Mouse (Mus musculus) kidney, postnatal 0 days (tissue): ENCODE measurements around the gene Gm10134. TPM values are rescaled to one million over a fixed set of nuclear protein-coding genes. Genes with fewer than 3 reads are reported as not detected.

Experiments used
- ATAC-seq: fragments of 200-750 bp; cut with Nextera tagmentation; replicated peaks from 2 replicates; pipeline ENCODE4 v1.8.0; 2017; ENCODE audit warnings: low read depth, moderate number of reproducible peaks, moderate TSS enrichment, moderate library complexity; ENCODE audit not compliant: low FRiP score
- DNase-seq: peaks from one replicate; pipeline ENCODE4 v3.0.0-alpha.2; 2016; ENCODE audit warnings: low spot score
- H3K27ac ChIP-seq: fragments of 300-500 bp; sonication (generic); 2 replicates; pipeline ENCODE4 v1.5.1; 2014; ENCODE audit warnings: mild to moderate bottlenecking
- H3K27me3 ChIP-seq: fragments of 300-500 bp; sonication (generic); 2 replicates; pipeline ENCODE4 v1.6.1; 2014; ENCODE audit warnings: low read length, mixed read lengths; ENCODE audit not compliant: insufficient read depth
- H3K36me3 ChIP-seq: fragments of 300-500 bp; sonication (generic); 2 replicates; pipeline ENCODE4 v1.6.1; 2014; ENCODE audit warnings: low read length, mixed read lengths; ENCODE audit not compliant: insufficient read depth
- H3K4me1 ChIP-seq: fragments of 300-500 bp; sonication (generic); replicated peaks from 2 replicates; pipeline ENCODE4 v1.6.1; 2014; ENCODE audit warnings: antibody characterized with exemption, low read length, mixed read lengths; ENCODE audit not compliant: insufficient read depth
- H3K4me2 ChIP-seq: fragments of 300-500 bp; sonication (generic); 2 replicates; pipeline ENCODE4 v1.6.1; 2014; ENCODE audit warnings: mild to moderate bottlenecking, low read length, moderate library complexity, mixed read lengths
- H3K4me3 ChIP-seq: fragments of 300-500 bp; sonication (generic); replicated peaks from 2 replicates; pipeline ENCODE4 v1.5.1; 2014; ENCODE audit warnings: low read depth, low read length
- H3K9ac ChIP-seq: fragments of 300-500 bp; sonication (generic); 2 replicates; pipeline ENCODE4 v1.6.1; 2014; ENCODE audit warnings: low read depth, low read length
- H3K9me3 ChIP-seq: fragments of 300-500 bp; sonication (generic); replicated peaks from 2 replicates; pipeline ENCODE4 v1.6.1; 2016; ENCODE audit warnings: low read length, inconsistent platforms, mixed read lengths
- CTCF ChIP-seq: IDR thresholded peaks from 2 replicates; pipeline ENCODE4 v1.5.1; 2016; ENCODE audit warnings: antibody characterized with exemption, low read depth, mild to moderate bottlenecking, moderate library complexity
- WGBS: fragments of 180-500 bp; shearing (Covaris S2); extraction: QIAGEN DNeasy Blood & Tissue Kit; methylation state at CpG from one replicate; pipeline ENCODE4 v1.1.7; 2014; 5-methylcytosine and 5-hydroxymethylcytosine counted together
- polyA plus RNA-seq: library from polyadenylated mRNA; unstranded; fragments of >200 nt; fragmentation: Nextera tagmentation; extraction: Ambion mirVana; gene quantifications from 2 replicates; pipeline ENCODE4 v1.2.1, GENCODE M21; 2015

Gm10134 gene
- polyA plus RNA-seq, 1 experiment from 2014 or later: 11.1 TPM

- no peaks in the 10 kb centered on the region for H3K27me3 ChIP-seq
- WGBS: 80% methylated on average over 8 of the region's 8 CpGs
- TF ChIP-seq CTCF: no peak
- ATAC-seq (no peak), DNase-seq (no peak)
- peaks cover 8% of the 10 kb centered on the region; the same call in 1 of the 2 replicates for H3K36me3 ChIP-seq
- no peak overlapping the region for H3K27ac ChIP-seq
- H3K4me2 ChIP-seq: no peak overlapping the region
- H3K9ac ChIP-seq: no peak overlapping the region
- peaks cover 18% of the 10 kb centered on the region for H3K4me1 ChIP-seq
- H3K4me3 ChIP-seq: no peak overlapping the region
- H3K9me3 ChIP-seq: no peaks in the 10 kb centered on the region
These were observed 32.3 kb downstream of the Gm10134 start for GRCm38 (mm10) chr2:28537995-28538816.

GRCm38 (mm10) chr2:28538817-28539128 is 32.9 kb downstream of the Gm10134 start:
- Histone ChIP-seq H3K4me3 (no peak overlapping the region), H3K27me3 (no peaks in the 10 kb centered on the region), H3K9me3 (no peaks in the 10 kb centered on the region), H3K27ac (no peak overlapping the region; the same call in 1 of the 2 replicates), H3K9ac (no peak overlapping the region), H3K36me3 (peaks cover 10% of the 10 kb centered on the region; the same call in 1 of the 2 replicates), H3K4me1 (peaks cover 18% of the 10 kb centered on the region), H3K4me2 (no peak overlapping the region)
- 75% methylated on average over 1 of the region's 1 CpGs for whole genome bisulfite sequencing
- TF ChIP-seq CTCF: no peak
- ATAC-seq (no peak), DNase-seq (no peak)

DNA sequence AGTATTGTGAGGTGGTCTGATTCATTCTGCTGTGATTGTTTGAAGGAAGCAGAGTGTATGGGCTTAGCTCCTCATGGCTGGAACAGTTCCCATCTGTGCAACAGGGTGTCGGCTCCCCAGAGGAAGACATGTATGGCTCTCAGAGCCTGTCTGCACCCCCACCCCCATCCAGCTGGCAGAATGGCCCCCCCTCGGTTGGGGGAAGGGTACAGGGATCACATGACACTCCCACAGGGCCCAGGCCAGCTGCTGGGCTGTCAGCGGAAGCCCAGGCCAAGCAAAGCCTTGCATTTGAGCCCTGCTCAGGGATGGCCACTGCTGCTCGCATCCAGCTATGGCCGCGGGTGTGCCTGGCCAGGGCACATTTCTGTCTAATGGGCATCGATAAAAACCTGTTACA is 33.3 kb downstream of the Gm10134 start:
- Histone ChIP-seq H3K4me2 (no peak overlapping the region), H3K27me3 (no peaks in the 10 kb centered on the region), H3K27ac (no peak overlapping the region; the same call in 1 of the 2 replicates), H3K9me3 (no peaks in the 10 kb centered on the region), H3K4me3 (no peak overlapping the region), H3K36me3 (peaks cover 15% of the 10 kb centered on the region; the same call in 1 of the 2 replicates), H3K9ac (no peak overlapping the region), H3K4me1 (peaks cover 16% of the 10 kb centered on the region)
- 38% methylated on average over 7 of the region's 7 CpGs for WGBS
- ATAC-seq (peak; percentile 36; the same call in 1 of the 2 replicates), DNase-seq (no peak)
- TF ChIP-seq CTCF: no peak

GRCm38 (mm10) chr2:28539949-28540348 is 34.1 kb downstream of the Gm10134 start:
- TF ChIP-seq CTCF: no peak
- Histone ChIP-seq H3K9ac (0 out of 2 replicates have a peak overlapping the region, but pooled peaks have one; percentile 13), H3K27me3 (no peaks in the 10 kb centered on the region), H3K4me2 (no peak overlapping the region), H3K36me3 (peaks cover 22% of the 10 kb centered on the region; the same call in 1 of the 2 replicates), H3K4me3 (no peak overlapping the region), H3K4me1 (peaks cover 13% of the 10 kb centered on the region), H3K27ac (no peak overlapping the region), H3K9me3 (no peaks in the 10 kb centered on the region)
- no peak for DNase-seq
- no peak for ATAC-seq
- 69% methylated on average over 2 of the region's 2 CpGs for WGBS

GRCm38 (mm10) chr2:28540587-28541227 is 34.8 kb downstream of the Gm10134 start:
- no peak overlapping the region for H3K9ac ChIP-seq
- no peak for DNase-seq
- H3K4me2 ChIP-seq: no peak overlapping the region
- H3K9me3 ChIP-seq: no peaks in the 10 kb centered on the region
- no peak overlapping the region for H3K27ac ChIP-seq
- no peak overlapping the region for H3K4me3 ChIP-seq
- no peaks in the 10 kb centered on the region for H3K27me3 ChIP-seq
- TF ChIP-seq CTCF: no peak
- peaks cover 12% of the 10 kb centered on the region for H3K4me1 ChIP-seq
- WGBS: 85% methylated on average over 8 of the region's 8 CpGs
- peaks cover 29% of the 10 kb centered on the region; the same call in 1 of the 2 replicates for H3K36me3 ChIP-seq
- no peak for ATAC-seq

DNA sequence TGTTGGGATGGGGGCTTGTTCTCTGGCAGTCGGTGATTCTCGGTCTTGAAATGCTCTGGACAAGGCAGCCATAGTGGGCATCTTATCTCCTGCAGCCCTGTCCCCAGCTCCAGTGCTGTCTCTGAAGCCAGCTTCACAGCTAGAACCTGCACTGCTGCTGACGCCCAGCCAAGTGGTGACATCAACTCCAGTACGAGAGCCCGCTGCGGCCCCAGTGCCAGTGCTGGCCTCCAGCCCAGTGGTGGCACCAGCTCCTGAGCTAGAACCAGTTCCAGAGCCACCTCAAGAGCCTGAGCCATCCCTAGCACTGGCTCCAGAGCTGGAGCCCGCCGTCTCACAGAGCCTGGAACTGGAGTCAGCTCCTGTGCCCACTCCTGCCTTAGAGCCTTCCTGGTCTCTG is 38.0 kb downstream of the Gm10134 start:
- no peak overlapping the region for H3K9ac ChIP-seq
- ATAC-seq (no peak), DNase-seq (no peak)
- 93% methylated on average over 8 of the region's 8 CpGs for WGBS
- H3K4me1 ChIP-seq: peaks cover 8% of the 10 kb centered on the region
- H3K36me3 ChIP-seq: peaks cover 41% of the 10 kb centered on the region
- no peak overlapping the region for H3K4me2 ChIP-seq
- H3K9me3 ChIP-seq: no peaks in the 10 kb centered on the region
- no peak overlapping the region for H3K4me3 ChIP-seq
- no peak overlapping the region for H3K27ac ChIP-seq
- TF ChIP-seq CTCF: no peak
- no peaks in the 10 kb centered on the region for H3K27me3 ChIP-seq
